ENCODE assay signal across 19 mouse cellular contexts in the genomic region with DNA sequence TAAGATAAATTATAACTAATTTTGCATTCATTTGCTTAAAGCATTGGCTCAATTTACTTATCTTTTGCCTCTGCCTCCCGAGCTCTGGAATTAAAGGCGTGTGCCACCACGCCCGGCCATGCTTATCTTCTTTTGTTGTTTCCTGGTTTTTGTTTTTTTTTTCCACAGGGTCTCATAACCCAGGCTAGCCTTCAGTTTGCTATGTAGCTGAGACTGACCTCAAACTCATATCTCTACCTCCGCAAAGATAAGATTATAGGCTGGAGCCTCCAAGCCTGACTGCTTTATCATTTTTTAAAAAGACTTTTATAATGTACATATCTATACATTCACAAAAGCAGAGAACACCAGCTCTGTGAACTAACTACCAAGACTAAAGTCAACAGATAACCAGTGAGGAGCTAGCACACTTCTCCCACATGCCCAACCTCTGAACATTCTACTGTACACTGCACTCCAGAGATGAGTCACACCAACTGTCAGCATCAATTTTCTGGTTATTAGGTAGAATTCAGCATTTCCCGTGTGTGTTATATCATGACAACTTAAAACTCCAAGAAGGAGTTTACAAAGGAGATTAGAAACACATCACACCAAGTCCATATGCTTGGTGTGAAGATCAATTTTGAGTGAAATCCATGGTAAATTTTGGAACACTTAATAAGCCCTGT. TPM values are rescaled to one million over a fixed set of nuclear protein-coding genes. Genes with fewer than 3 reads are reported as not detected.
DNase-seq lines count a peak whose midpoint lies in the region; ATAC-seq and TF ChIP-seq lines count a peak whose summit lies in the region.
"Had no signal": no experiment of that assay in that cellular context is flagged by ENCODE, and none has a peak within 500 bp of the region (broad histone marks: within the 10 kb centered on the region; RNA-seq: fewer than 3 reads in every experiment).

No protein-coding gene starts in this region.

- H3K4me3 ChIP-seq in left cerebral cortex, adult 2 months = no peak overlapping the region
- H3K4me3 ChIP-seq in liver, embryonic 14.5 days (ENCODE audit: insufficient read depth in 1 of 2, low read depth in 2 of 2, low read length in 2 of 2) = no peak overlapping the region
- no peak overlapping the region for H3K4me3 ChIP-seq in midbrain, embryonic 15.5 days
- H3K4me3 ChIP-seq in heart, embryonic 10.5 days = no peak overlapping the region
- H3K4me3 ChIP-seq: limb, embryonic 15.5 days had no signal

- peak overlapping the region; percentile 6; the same call in 1 of the 2 replicates for H3K4me2 ChIP-seq in liver, embryonic 14.5 days (ENCODE audit: low read depth)
- H3K4me2 ChIP-seq in midbrain, embryonic 15.5 days = no peak overlapping the region
- H3K4me2 ChIP-seq: heart, embryonic 11.5 days; hindbrain, embryonic 14.5 days; limb, embryonic 15.5 days had no signal

- intact Hi-C loops in left cerebral cortex, adult 2 months (cut with DNase I) = loop anchor here (5.0 kb wide), 1 partner anchor 118 kb away; the partner anchor contains the start of gene Mrpl28
- intact Hi-C loops in left cerebral cortex, postnatal 4 days (cut with DNase I) = loop anchor here (10.0 kb wide), 1 partner anchor 105 kb away; the partner anchor contains the start of gene Axin1

- WGBS in liver, embryonic 14.5 days (ENCODE audit: insufficient replicate concordance) = 10% methylated on average over 6 of the region's 6 CpGs
- 83% methylated on average over 6 of the region's 6 CpGs for WGBS in midbrain, embryonic 15.5 days
- 50% methylated on average over 6 of the region's 6 CpGs for WGBS in heart, embryonic 10.5 days

- H3K36me3 ChIP-seq in liver, embryonic 14.5 days (replicated peaks; ENCODE audit: control insufficient read depth, insufficient read depth, low read depth) = no peaks in the 10 kb centered on the region
- H3K36me3 ChIP-seq in midbrain, embryonic 15.5 days (replicated peaks) = no peaks in the 10 kb centered on the region
- H3K36me3 ChIP-seq in heart, embryonic 10.5 days = no peaks in the 10 kb centered on the region
- H3K36me3 ChIP-seq: limb, embryonic 15.5 days had no signal

- no peaks in the 10 kb centered on the region for H3K27me3 ChIP-seq in liver, embryonic 14.5 days (ENCODE audit: control insufficient read depth, insufficient read depth, low read length)
- no peaks in the 10 kb centered on the region for H3K27me3 ChIP-seq in midbrain, embryonic 15.5 days (replicated peaks)
- H3K27me3 ChIP-seq in heart, embryonic 10.5 days (ENCODE audit: insufficient read depth, poor library complexity, severe bottlenecking) = no peaks in the 10 kb centered on the region
- H3K27me3 ChIP-seq: limb, embryonic 15.5 days had no signal

- no peaks in the 10 kb centered on the region for H3K9me3 ChIP-seq in liver, embryonic 14.5 days (ENCODE audit: control insufficient read depth, low read length)
- no peaks in the 10 kb centered on the region for H3K9me3 ChIP-seq in midbrain, embryonic 15.5 days
- H3K9me3 ChIP-seq in heart, embryonic 10.5 days = no peaks in the 10 kb centered on the region
- H3K9me3 ChIP-seq: limb, embryonic 15.5 days had no signal

- peak overlapping the region; percentile 57; the same call in 1 of the 2 replicates for H3K27ac ChIP-seq in left cerebral cortex, adult 2 months
- H3K27ac ChIP-seq in liver, embryonic 14.5 days = peak overlapping the region; percentile 25
- H3K27ac ChIP-seq in midbrain, embryonic 15.5 days = no peak overlapping the region
- H3K27ac ChIP-seq in heart, embryonic 10.5 days = no peak overlapping the region
- H3K27ac ChIP-seq: hindbrain, embryonic 14.5 days; limb, embryonic 15.5 days had no signal

- H3K9ac ChIP-seq in liver, embryonic 14.5 days (replicated peaks) = no peak overlapping the region
- H3K9ac ChIP-seq in midbrain, embryonic 15.5 days = no peak overlapping the region
- H3K9ac ChIP-seq: hindbrain, embryonic 14.5 days; limb, embryonic 15.5 days had no signal

- DNase-seq in left cerebral cortex, adult 2 months (ENCODE audit: extremely low spot score in 1 of 2, low spot score in 2 of 2) = no peak
- DNase-seq in left cerebral cortex, postnatal 4 days = no peak
- DNase-seq in Muller cell, postnatal 12 days (ENCODE audit: inconsistent ontology term) = peak; percentile 78
- DNase-seq in liver, embryonic 14.5 days (ENCODE audit: low read depth in 3 of 3, low spot score in 3 of 3) = no peak
- no peak for DNase-seq in layer of hippocampus, postnatal 14 days (ENCODE audit: low spot score in 2 of 2)
- DNase-seq in heart, embryonic 10.5 days (ENCODE audit: low spot score) = no peak
- DNase-seq: cerebellum, postnatal 14 days; embryo, embryonic 11 days; gastrocnemius, postnatal 25 days; heart, postnatal 14 days; kidney, adult 18-20 months; kidney, postnatal 14 days; lung, postnatal 14 days; thymus, adult 18-20 months had no signal

- peak; percentile 37; the same call in 1 of the 2 replicates for TF ChIP-seq EP300 in liver, embryonic 14.5 days (IDR thresholded peaks at IDR 0.05; ENCODE audit: low read depth)

- no peak for ATAC-seq in liver, embryonic 14.5 days (ENCODE audit: insufficient read depth)
- no peak for ATAC-seq in midbrain, embryonic 15.5 days (replicated peaks)

- no peak for TF ChIP-seq CTCF in left cerebral cortex, adult 2 months (IDR thresholded peaks at IDR 0.05)
- no peak for TF ChIP-seq CTCF in liver, embryonic 14.5 days (IDR thresholded peaks at IDR 0.05; ENCODE audit: low read depth)

- peaks cover 15 to 43% of the 10 kb centered on the region in 2 experiments for H3K4me1 ChIP-seq in liver, embryonic 14.5 days (replicated peaks; ENCODE audit: control insufficient read depth in 2 of 2, insufficient read depth in 2 of 2, low read length in 1 of 2)
- H3K4me1 ChIP-seq in midbrain, embryonic 15.5 days = peaks cover 16% of the 10 kb centered on the region
- peaks cover 16% of the 10 kb centered on the region for H3K4me1 ChIP-seq in heart, embryonic 10.5 days

RNA-seq across cellular contexts. Expression of gene Fam234a, which starts 3.8 kb away (rescaled TPM):
- total RNA-seq in left cerebral cortex, adult 2 months (2021) = 10 to 100 TPM; 18.9 to 19.2 TPM
- 10 to 100 TPM; 25.3 to 29.9 TPM for total RNA-seq in left cerebral cortex, postnatal 4 days (2021)
- polyA plus RNA-seq in liver, embryonic 14.5 days (2012; rRNA removed) = 5.9 and 6.6 TPM in 2 replicates
- 8.3 and 10.1 TPM in 2 replicates for polyA plus RNA-seq in liver, embryonic 14.5 days (2014; fragmentation: Nextera tagmentation; extraction: Ambion mirVana)
- 31.7 and 33.8 TPM in 2 replicates for polyA plus RNA-seq in midbrain, embryonic 15.5 days (2015; fragmentation: Nextera tagmentation; extraction: Ambion mirVana)
- 10 to 100 TPM; 24.8 to 31.5 TPM for total RNA-seq in layer of hippocampus, postnatal 14 days (2021)
- polyA plus RNA-seq in heart, embryonic 10.5 days (2016; fragmentation: Nextera tagmentation; extraction: Ambion mirVana) = 36.0 and 42.4 TPM in 2 replicates

RNA-seq across cellular contexts. Expression of gene Luc7l, which starts 12.4 kb away (rescaled TPM):
- total RNA-seq in left cerebral cortex, adult 2 months (2021) = 10 to 100 TPM; 80.4 to 82.2 TPM
- total RNA-seq in left cerebral cortex, postnatal 4 days (2021) = 100 to 1,000 TPM; 106 to 112 TPM
- 15.6 and 21.4 TPM in 2 replicates for polyA plus RNA-seq in liver, embryonic 14.5 days (2012; rRNA removed)
- 26.5 and 27.9 TPM in 2 replicates for polyA plus RNA-seq in liver, embryonic 14.5 days (2014; fragmentation: Nextera tagmentation; extraction: Ambion mirVana)
- 117 and 123 TPM in 2 replicates for polyA plus RNA-seq in midbrain, embryonic 15.5 days (2015; fragmentation: Nextera tagmentation; extraction: Ambion mirVana)
- total RNA-seq in layer of hippocampus, postnatal 14 days (2021) = 10 to 100 TPM; 84.5 to 90.3 TPM
- 70.6 and 100 TPM in 2 replicates for polyA plus RNA-seq in heart, embryonic 10.5 days (2016; fragmentation: Nextera tagmentation; extraction: Ambion mirVana)

RNA-seq across cellular contexts. Expression of gene Arhgdig, which starts 32.7 kb away (rescaled TPM):
- total RNA-seq in left cerebral cortex, adult 2 months (2021) = 10 to 100 TPM; 94.3 to 95.0 TPM
- total RNA-seq in left cerebral cortex, postnatal 4 days (2021) = 100 to 1,000 TPM; 165 to 166 TPM
- 10.6 and 11.6 TPM in 2 replicates for polyA plus RNA-seq in liver, embryonic 14.5 days (2012; rRNA removed)
- polyA plus RNA-seq in liver, embryonic 14.5 days (2014; fragmentation: Nextera tagmentation; extraction: Ambion mirVana) = 15.9 and 22.8 TPM in 2 replicates
- 124 and 125 TPM in 2 replicates for polyA plus RNA-seq in midbrain, embryonic 15.5 days (2015; fragmentation: Nextera tagmentation; extraction: Ambion mirVana)
- 100 to 1,000 TPM; 147 to 158 TPM for total RNA-seq in layer of hippocampus, postnatal 14 days (2021)
- 8.2 and 10.0 TPM in 2 replicates for polyA plus RNA-seq in heart, embryonic 10.5 days (2016; fragmentation: Nextera tagmentation; extraction: Ambion mirVana)
- total RNA-seq: neutrophil, adult 5-6 weeks had no signal

RNA-seq across cellular contexts. Expression of gene Rgs11, which starts 37.5 kb away (rescaled TPM):
- total RNA-seq in left cerebral cortex, adult 2 months (2021) = 10 to 100 TPM; 41.9 to 52.7 TPM
- 10 to 100 TPM; 46.8 to 48.6 TPM for total RNA-seq in left cerebral cortex, postnatal 4 days (2021)
- 0.35 and 0.48 TPM in 2 replicates for polyA plus RNA-seq in liver, embryonic 14.5 days (2012; rRNA removed)
- polyA plus RNA-seq in liver, embryonic 14.5 days (2014; fragmentation: Nextera tagmentation; extraction: Ambion mirVana) = 0.10 and 0.28 TPM in 2 replicates
- 7.6 and 8.3 TPM in 2 replicates for polyA plus RNA-seq in midbrain, embryonic 15.5 days (2015; fragmentation: Nextera tagmentation; extraction: Ambion mirVana)
- total RNA-seq in layer of hippocampus, postnatal 14 days (2021) = 10 to 100 TPM; 56.1 to 69.6 TPM
- 4.2 and 5.3 TPM in 2 replicates for polyA plus RNA-seq in heart, embryonic 10.5 days (2016; fragmentation: Nextera tagmentation; extraction: Ambion mirVana)

RNA-seq across cellular contexts. Expression of gene Pdia2, which starts 41.4 kb away (rescaled TPM):
- total RNA-seq in left cerebral cortex, adult 2 months (2021) = 1 to 10 TPM in 1 of 2 experiments, under 1 TPM in 1; 0.59 to 1.0 TPM
- total RNA-seq in left cerebral cortex, postnatal 4 days (2021) = under 1 TPM; 0.40 to 0.80 TPM
- polyA plus RNA-seq in liver, embryonic 14.5 days (2012; rRNA removed) = 22.0 and 25.9 TPM in 2 replicates
- polyA plus RNA-seq in liver, embryonic 14.5 days (2014; fragmentation: Nextera tagmentation; extraction: Ambion mirVana) = 86.6 and 89.7 TPM in 2 replicates
- polyA plus RNA-seq in midbrain, embryonic 15.5 days (2015; fragmentation: Nextera tagmentation; extraction: Ambion mirVana) = 0.13 and 0.38 TPM in 2 replicates
- under 1 TPM in 1 of 2 experiments, not detected in 1; 0.18 TPM for total RNA-seq in layer of hippocampus, postnatal 14 days (2021)
- 2.0 and 2.4 TPM in 2 replicates for polyA plus RNA-seq in heart, embryonic 10.5 days (2016; fragmentation: Nextera tagmentation; extraction: Ambion mirVana)
- total RNA-seq: gastrocnemius, postnatal 25 days; heart, postnatal 14 days; neutrophil, adult 5-6 weeks had no signal

Comparison
In these comparisons a context has a peak if more than half of its experiments do, and no peak if none do; other contexts are left out.
1. H3K27ac ChIP-seq: peak in left cerebral cortex, adult 2 months (single experiment) and liver, embryonic 14.5 days (single experiment); none in midbrain, embryonic 15.5 days (single experiment) and heart, embryonic 10.5 days (single experiment).